10 mouse cellular contexts compared by ENCODE assay signal in the genomic region with DNA sequence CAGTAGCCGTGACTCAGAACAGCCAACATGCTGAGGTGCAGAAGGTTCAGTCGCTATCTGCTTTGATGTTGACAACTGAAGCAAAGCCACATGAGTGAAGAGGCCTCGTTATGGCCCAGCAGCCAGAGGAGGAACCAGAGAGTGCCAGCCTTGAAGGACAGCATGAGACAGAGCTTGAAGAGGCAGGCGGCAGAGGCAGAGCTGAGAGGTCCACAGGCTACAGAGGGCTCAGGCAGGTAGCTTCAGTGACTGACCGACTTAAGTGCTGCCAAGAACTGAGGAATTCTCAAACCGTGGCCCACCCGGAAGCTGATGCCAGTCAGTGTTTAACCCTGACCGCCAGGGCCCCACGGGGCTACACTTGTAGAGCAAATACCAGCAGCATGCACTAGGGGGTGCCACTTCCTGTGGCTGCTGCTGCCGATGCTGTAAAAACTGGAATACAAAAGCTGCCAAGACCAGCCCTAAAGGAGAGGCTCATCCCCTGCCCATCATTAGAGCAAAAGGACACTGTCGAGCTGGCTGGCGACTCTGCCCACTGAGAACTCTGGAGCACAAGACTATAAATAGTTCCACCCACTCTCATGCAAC. TPM values are rescaled to one million over a fixed set of nuclear protein-coding genes. Genes with fewer than 3 reads are reported as not detected.
A peak's percentile ranks its signal among the peaks of the same experiment; 100 is the strongest.
DNase-seq lines count a peak whose midpoint lies in the region; ATAC-seq and TF ChIP-seq lines count a peak whose summit lies in the region.
"Had no signal": no experiment of that assay in that cellular context is flagged by ENCODE, and none has a peak within 500 bp of the region (broad histone marks: within the 10 kb centered on the region; RNA-seq: fewer than 3 reads in every experiment).

No protein-coding gene starts in this region.

- no peaks in the 10 kb centered on the region for H3K36me3 ChIP-seq in kidney, postnatal 0 days (ENCODE audit: insufficient read depth, low read length)
- H3K36me3 ChIP-seq: heart, embryonic 15.5 days; neural tube, embryonic 13.5 days had no signal

- peaks cover 2% of the 10 kb centered on the region for H3K4me1 ChIP-seq in cortical plate, adult 2 months (ENCODE audit: control insufficient read depth, insufficient read depth, low read length)
- 0 out of 2 replicates have a peak, but pooled peaks cover 4% of the 10 kb centered on the region for H3K4me1 ChIP-seq in kidney, postnatal 0 days (replicated peaks; ENCODE audit: insufficient read depth, low read length)
- H3K4me1 ChIP-seq: neural tube, embryonic 13.5 days had no signal

- ATAC-seq in frontal cortex, adult (ENCODE audit: low TSS enrichment): peak; percentile 62; the same call in 1 of the 2 replicates
- ATAC-seq in kidney, postnatal 0 days (replicated peaks; ENCODE audit: low FRiP score, low read depth): peak; percentile 65

- WGBS in kidney, postnatal 0 days: 47% methylated on average over 12 of the region's 12 CpGs

- H3K27me3 ChIP-seq in kidney, postnatal 0 days (ENCODE audit: insufficient read depth, low read length): no peaks in the 10 kb centered on the region
- H3K27me3 ChIP-seq: heart, embryonic 15.5 days; neural tube, embryonic 13.5 days had no signal

- no peaks in the 10 kb centered on the region for H3K9me3 ChIP-seq in kidney, postnatal 0 days (replicated peaks; ENCODE audit: low read length)
- H3K9me3 ChIP-seq: heart, embryonic 15.5 days had no signal

- no peak for DNase-seq in frontal cortex, postnatal 14 days (ENCODE audit: low spot score in 2 of 2)
- DNase-seq in urinary bladder, postnatal 14 days (ENCODE audit: low spot score): peak; percentile 56
- no peak for DNase-seq in urinary bladder, postnatal 10 days (ENCODE audit: low spot score)
- DNase-seq in kidney, postnatal 0 days (ENCODE audit: low spot score): peak; percentile 70
- peak; percentile 44 for DNase-seq in mesoderm, embryonic 11.5 days (ENCODE audit: low read depth, low spot score)
- DNase-seq in thymus, postnatal 25 days: peak; percentile 76

- no peak overlapping the region for H3K4me3 ChIP-seq in cortical plate, adult 2 months (ENCODE audit: insufficient read depth, low read length)
- no peak overlapping the region for H3K4me3 ChIP-seq in kidney, postnatal 0 days (replicated peaks; ENCODE audit: low read depth, low read length)
- H3K4me3 ChIP-seq: heart, embryonic 15.5 days; neural tube, embryonic 13.5 days had no signal

- TF ChIP-seq CTCF in cortical plate, adult 2 months (IDR thresholded peaks at IDR 0.05; ENCODE audit: extremely low read depth, insufficient read depth, low read length): peak; percentile 79
- peak; percentile 79 for TF ChIP-seq CTCF in kidney, postnatal 0 days (IDR thresholded peaks at IDR 0.05; ENCODE audit: low read depth)

- H3K9ac ChIP-seq in kidney, postnatal 0 days (ENCODE audit: low read depth, low read length): no peak overlapping the region
- H3K9ac ChIP-seq: heart, embryonic 15.5 days; neural tube, embryonic 13.5 days had no signal

- H3K27ac ChIP-seq in cortical plate, adult 2 months (ENCODE audit: insufficient read depth, low read length): no peak overlapping the region
- H3K27ac ChIP-seq in kidney, postnatal 0 days: no peak overlapping the region
- H3K27ac ChIP-seq: heart, embryonic 15.5 days; neural tube, embryonic 13.5 days had no signal

- no peak overlapping the region for H3K4me2 ChIP-seq in kidney, postnatal 0 days (ENCODE audit: low read length)
- H3K4me2 ChIP-seq: heart, embryonic 15.5 days; neural tube, embryonic 13.5 days had no signal

- no peak for TF ChIP-seq POLR2A in cortical plate, adult 2 months (IDR thresholded peaks at IDR 0.05; ENCODE audit: extremely low read depth, insufficient read depth, low read length)

RNA-seq across cellular contexts. Expression of a gene that starts 59.1 kb away (rescaled TPM):
- 0.70 and 0.71 TPM in 2 replicates for polyA plus RNA-seq in cortical plate, adult 2 months (2012; rRNA removed)
- polyA plus RNA-seq in kidney, postnatal 0 days (2015; fragmentation: Nextera tagmentation; extraction: Ambion mirVana): 8.5 and 9.1 TPM in 2 replicates

Comparison
In these comparisons a context has a peak if more than half of its experiments do, and no peak if none do; other contexts are left out.
1. DNase-seq: peak in urinary bladder, postnatal 14 days (single experiment), kidney, postnatal 0 days (single experiment), mesoderm, embryonic 11.5 days (single experiment) and thymus, postnatal 25 days (single experiment); none in frontal cortex, postnatal 14 days (0 of 2) and urinary bladder, postnatal 10 days (single experiment).